Mouse (Mus musculus): ENCODE data around the gene Rpl37a. TPM values are rescaled to one million over a fixed set of nuclear protein-coding genes. Genes with fewer than 3 reads are reported as not detected.
A peak's percentile ranks its signal among the peaks of the same experiment; 100 is the strongest.

The Rpl37a gene
- polyA plus RNA-seq, 1 experiment = 1,149 TPM

DNA sequence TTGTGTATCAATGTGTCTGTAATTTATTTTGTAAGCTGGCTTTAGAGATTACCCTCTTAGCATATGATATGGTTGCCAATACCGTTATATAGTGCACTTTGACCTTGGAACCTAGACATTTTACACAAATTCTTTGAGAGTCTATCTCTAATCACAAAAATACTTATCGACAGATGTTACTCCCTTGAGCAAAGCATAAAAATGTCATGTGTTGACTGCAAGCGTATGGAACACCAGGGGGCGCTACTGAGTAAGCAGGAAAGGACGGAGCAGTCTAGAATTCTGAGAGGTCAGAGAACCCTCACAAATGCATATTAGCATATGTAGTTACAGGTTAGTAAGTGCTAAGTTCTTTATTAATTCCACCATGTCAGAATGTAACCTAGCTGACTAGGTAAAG, 5.8 kb downstream of the Rpl37a start:
- TF ChIP-seq CTCF (IDR thresholded peaks at IDR 0.05; ENCODE audit: borderline replicate concordance, extremely low read depth, insufficient read depth, insufficient read length) (peak; percentile 85), POLR2A (IDR thresholded peaks at IDR 0.05; ENCODE audit: borderline replicate concordance, extremely low read depth, insufficient read depth, insufficient read length, poor library complexity, severe bottlenecking) (no peak)
- peak; percentile 87 for DNase-seq (ENCODE audit: low read depth)

DNA sequence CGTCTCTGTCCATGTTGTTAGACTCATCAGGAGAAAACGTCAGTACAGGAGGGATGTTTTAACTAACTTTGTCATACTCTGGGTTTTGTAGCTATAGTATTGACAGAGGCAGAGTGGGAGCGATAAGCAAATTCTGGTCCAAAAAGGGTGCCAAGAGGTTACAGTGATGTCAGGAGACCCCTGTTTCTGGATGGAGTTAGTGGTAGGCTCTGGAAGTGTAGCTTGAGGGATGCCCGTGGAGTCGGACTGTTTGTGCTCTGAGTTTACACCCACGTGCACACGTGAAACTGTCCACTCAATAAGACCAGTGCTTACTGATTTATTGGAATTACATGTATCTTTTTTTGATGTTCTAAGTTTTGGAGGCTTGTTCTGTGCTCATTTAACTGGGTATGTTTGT, 6.5 kb downstream of the Rpl37a start:
- DNase-seq (ENCODE audit: low read depth) = no peak
- TF ChIP-seq CTCF (IDR thresholded peaks at IDR 0.05; ENCODE audit: borderline replicate concordance, extremely low read depth, insufficient read depth, insufficient read length) (no peak), POLR2A (IDR thresholded peaks at IDR 0.05; ENCODE audit: borderline replicate concordance, extremely low read depth, insufficient read depth, insufficient read length, poor library complexity, severe bottlenecking) (no peak)

DNA sequence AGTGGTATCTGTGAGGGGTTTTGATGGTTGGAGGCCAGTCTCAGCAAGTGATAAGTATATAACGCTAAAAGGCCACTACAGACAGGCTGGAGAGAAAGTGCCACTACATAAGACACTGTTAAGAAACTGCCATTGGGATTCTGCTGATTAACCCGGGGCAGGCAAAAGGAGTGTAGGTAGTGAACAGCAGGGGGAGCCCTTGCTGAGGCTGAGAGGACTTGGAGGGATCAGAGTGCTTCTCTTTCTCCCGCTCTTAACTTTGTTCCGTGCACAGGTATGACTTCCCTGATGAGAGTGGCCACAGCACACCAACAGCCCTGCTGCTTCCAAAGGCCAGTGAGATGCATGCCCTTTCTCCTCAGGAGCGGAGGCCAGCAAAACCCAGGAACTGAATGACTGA, 7.8 kb downstream of the Rpl37a start:
- peak; percentile 84 for DNase-seq (ENCODE audit: low read depth)
- no peak for TF ChIP-seq POLR2A (IDR thresholded peaks at IDR 0.05; ENCODE audit: borderline replicate concordance, extremely low read depth, insufficient read depth, insufficient read length, poor library complexity, severe bottlenecking)
- TF ChIP-seq CTCF (IDR thresholded peaks at IDR 0.05; ENCODE audit: borderline replicate concordance, extremely low read depth, insufficient read depth, insufficient read length) = peak; percentile 84

DNA sequence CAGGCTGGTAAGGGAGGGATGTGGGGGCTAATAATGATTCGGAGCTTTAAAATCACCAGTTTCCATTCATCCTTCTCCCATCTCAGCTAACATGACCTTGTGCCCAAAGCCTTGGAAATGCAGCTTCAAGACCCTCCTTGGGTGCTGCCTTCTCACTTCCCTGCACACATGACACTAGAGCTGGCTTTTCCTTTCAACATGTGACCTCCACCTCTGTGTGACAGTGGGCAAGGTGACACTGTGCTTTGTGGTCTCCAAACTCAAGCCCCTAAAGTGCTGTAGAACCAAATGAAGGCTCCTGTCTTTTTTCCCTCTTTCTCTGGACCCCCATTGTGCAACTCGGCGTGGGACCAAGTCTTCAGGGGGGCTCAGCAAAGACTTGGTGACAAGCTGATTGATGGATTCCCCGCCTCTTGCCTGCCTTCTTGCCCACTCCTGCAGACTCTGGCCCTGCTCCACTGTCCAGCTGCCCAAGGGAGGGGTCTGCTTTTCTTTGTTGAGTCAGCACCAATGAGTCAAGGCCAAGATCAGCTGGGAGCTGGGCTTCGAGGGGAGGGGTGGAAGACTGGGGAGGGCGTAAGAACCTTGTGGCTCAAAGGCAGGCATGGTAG, 9.1 kb downstream of the Rpl37a start:
- peak; percentile 65 for DNase-seq (ENCODE audit: low read depth)
- no peak for TF ChIP-seq CTCF (IDR thresholded peaks at IDR 0.05; ENCODE audit: borderline replicate concordance, extremely low read depth, insufficient read depth, insufficient read length)
- TF ChIP-seq POLR2A (IDR thresholded peaks at IDR 0.05; ENCODE audit: borderline replicate concordance, extremely low read depth, insufficient read depth, insufficient read length, poor library complexity, severe bottlenecking) = no peak

DNA sequence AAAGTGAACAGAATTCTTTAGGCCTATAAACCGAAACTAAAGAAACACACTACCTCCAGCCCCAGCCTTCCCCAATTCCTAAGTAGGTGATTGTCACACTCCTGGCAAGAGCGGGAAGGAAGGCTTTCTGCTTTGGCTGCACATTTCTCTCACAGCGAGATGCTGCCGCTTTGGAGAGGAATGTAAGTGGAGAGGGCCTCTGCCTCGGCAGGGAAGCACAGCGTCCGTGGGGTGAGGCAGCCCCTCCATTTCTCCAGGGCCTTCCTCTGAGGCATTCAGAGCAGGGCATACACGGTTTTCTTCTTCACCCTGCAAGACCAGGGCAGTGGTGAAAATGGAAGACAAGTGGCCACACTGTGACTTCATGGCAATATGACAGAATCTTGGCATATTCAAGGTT, 11.6 kb downstream of the Rpl37a start:
- DNase-seq (ENCODE audit: low read depth) = no peak
- TF ChIP-seq POLR2A (IDR thresholded peaks at IDR 0.05; ENCODE audit: borderline replicate concordance, extremely low read depth, insufficient read depth, insufficient read length, poor library complexity, severe bottlenecking) = no peak

DNA sequence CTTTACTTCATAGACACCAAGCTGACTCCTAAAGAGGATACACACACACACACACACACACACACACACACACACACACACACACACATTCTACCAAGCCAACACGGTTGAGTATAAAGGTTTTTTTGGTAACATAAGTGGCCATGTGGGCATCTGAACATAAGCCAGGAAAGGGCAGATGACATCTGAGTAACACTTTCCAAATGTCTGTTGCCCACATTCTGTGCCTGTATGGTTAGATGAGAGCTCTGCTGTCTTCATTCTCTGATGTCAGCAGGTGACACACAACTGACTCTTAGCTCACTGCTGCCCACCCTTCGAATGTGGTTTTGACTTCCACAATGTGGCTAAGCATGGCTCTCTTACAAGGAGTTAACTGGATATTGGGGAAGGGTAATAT, 13.3 kb downstream of the Rpl37a start:
- TF ChIP-seq POLR2A (IDR thresholded peaks at IDR 0.05; ENCODE audit: borderline replicate concordance, extremely low read depth, insufficient read depth, insufficient read length, poor library complexity, severe bottlenecking) (no peak), CTCF (IDR thresholded peaks at IDR 0.05; ENCODE audit: borderline replicate concordance, extremely low read depth, insufficient read depth, insufficient read length) (no peak)
- DNase-seq (ENCODE audit: low read depth) = no peak

DNA sequence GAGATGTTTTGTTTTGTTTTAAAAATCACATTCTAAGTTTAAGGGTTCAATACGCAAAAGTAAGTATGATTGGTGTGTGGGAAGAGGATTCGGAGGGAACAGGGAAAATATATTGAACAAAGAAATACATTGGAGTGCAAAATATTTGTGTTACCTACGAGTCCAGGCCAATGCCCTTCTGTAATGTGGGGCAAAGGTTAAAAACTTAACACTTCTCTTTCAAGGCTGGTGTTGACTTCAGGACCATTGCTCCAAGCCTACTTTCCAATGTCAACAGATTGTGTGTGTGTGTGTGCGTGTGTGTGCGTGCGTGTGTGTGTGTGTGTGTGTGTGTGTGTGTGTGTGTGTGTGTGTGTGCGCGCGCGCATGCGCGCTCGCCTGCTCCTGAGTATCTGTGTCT, 14.9 kb downstream of the Rpl37a start:
- TF ChIP-seq CTCF (IDR thresholded peaks at IDR 0.05; ENCODE audit: borderline replicate concordance, extremely low read depth, insufficient read depth, insufficient read length) (no peak), POLR2A (IDR thresholded peaks at IDR 0.05; ENCODE audit: borderline replicate concordance, extremely low read depth, insufficient read depth, insufficient read length, poor library complexity, severe bottlenecking) (no peak)
- no peak for DNase-seq (ENCODE audit: low read depth)

DNA sequence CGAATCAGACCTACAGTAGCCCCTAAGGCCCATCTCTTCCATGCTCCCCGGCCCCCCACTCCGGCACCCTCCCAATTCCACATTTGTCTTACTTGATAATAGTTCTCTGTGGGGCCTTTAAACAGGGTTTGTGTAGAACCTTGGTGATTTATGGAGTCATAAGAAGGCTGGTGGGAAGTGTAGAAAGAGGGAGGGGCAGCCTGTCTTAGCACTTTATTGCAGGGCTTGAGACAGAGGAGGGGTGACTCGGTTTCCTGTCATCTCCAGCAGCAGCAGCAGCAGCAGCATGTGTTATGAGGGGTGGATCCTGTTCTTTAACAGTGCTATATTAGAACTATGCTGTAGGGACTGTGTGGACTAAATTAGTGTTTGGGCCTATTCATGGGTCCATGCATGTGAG, 17.7 kb downstream of the Rpl37a start:
- no peak for DNase-seq (ENCODE audit: low read depth)
- TF ChIP-seq POLR2A (IDR thresholded peaks at IDR 0.05; ENCODE audit: borderline replicate concordance, extremely low read depth, insufficient read depth, insufficient read length, poor library complexity, severe bottlenecking) (no peak), CTCF (IDR thresholded peaks at IDR 0.05; ENCODE audit: borderline replicate concordance, extremely low read depth, insufficient read depth, insufficient read length) (no peak)

DNA sequence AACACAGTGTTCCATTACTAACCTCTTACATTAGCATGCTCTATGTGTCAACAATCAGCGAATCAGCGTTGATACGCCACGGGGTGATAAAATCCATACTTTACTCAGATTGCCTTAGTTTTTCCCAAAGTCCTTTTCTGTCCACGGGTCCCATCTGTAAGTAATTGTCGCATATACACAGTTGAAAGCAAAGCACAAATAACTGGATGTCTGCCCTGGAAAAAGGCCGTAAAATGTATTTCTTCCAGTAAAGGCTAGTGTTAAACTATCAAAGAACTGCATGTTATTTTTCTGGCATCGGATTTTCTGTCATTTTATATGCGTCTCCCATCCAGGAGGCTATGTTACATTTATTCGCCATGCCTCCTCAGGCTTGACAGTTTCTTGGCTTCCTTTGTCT, 19.0 kb downstream of the Rpl37a start:
- TF ChIP-seq POLR2A (IDR thresholded peaks at IDR 0.05; ENCODE audit: borderline replicate concordance, extremely low read depth, insufficient read depth, insufficient read length, poor library complexity, severe bottlenecking) = no peak
- no peak for TF ChIP-seq CTCF (IDR thresholded peaks at IDR 0.05; ENCODE audit: borderline replicate concordance, extremely low read depth, insufficient read depth, insufficient read length)
- DNase-seq (ENCODE audit: low read depth) = no peak

DNA sequence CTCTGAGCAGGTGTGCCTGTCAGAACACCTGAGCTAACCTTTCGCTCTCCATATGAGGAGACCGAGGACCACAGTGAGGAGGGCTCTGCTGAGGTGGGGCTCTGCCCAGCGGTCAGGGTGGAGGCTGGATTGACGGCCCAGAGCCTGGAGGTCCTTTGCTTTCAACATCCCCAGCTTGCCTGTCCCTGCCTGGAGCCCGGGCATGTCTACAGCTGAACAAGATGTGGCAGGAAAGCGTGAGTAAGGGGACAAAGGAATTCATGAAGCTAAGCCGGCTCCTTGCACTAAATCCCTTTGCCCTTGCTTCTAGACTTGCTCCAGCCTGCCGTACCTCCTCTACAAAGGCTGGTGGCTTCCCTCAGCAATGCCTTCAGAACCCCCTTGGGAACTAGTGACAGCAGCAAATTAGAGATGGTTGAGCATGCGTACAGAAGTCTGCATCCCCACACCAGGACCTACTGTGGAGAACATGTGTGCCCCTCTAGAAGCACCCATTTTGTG, 22.2 kb downstream of the Rpl37a start:
- TF ChIP-seq CTCF (IDR thresholded peaks at IDR 0.05; ENCODE audit: borderline replicate concordance, extremely low read depth, insufficient read depth, insufficient read length) (no peak), POLR2A (IDR thresholded peaks at IDR 0.05; ENCODE audit: borderline replicate concordance, extremely low read depth, insufficient read depth, insufficient read length, poor library complexity, severe bottlenecking) (no peak)
- no peak for DNase-seq (ENCODE audit: low read depth)

DNA sequence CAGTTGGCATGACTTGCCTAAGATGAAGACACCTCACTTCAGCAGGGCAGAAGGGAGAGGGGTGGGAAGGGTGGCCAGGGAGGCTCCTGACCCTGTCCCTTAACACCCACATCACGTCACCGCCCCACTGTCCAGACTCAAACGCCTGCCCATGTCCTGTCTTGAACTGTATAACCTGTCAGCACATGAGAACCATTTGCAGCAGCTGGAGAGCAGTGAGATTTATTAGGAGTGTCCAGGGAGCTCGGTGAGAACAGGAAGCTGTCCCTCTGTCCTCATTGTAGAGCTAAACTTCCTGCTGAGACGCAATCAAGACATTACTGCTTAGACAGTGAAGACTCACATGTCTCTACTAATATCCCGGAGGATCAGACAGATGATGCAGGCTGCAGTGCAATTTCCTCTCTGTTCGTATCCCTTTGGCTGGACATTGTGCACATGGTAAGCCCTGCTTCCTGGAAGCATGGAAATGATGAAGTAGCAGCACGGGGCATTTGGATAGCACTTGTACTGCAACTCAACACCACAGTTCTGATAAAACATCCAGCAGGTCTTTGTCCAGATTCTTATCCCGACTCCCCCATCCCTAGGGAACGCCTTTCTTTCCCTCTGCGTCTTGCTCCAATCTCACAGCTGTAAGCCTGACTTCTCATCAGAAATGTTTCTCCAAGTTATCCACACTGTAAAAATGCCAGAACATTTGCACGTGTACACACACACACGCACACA, 25.5 kb downstream of the Rpl37a start:
- DNase-seq (ENCODE audit: low read depth) = no peak
- TF ChIP-seq POLR2A (IDR thresholded peaks at IDR 0.05; ENCODE audit: borderline replicate concordance, extremely low read depth, insufficient read depth, insufficient read length, poor library complexity, severe bottlenecking) = no peak
- no peak for TF ChIP-seq CTCF (IDR thresholded peaks at IDR 0.05; ENCODE audit: borderline replicate concordance, extremely low read depth, insufficient read depth, insufficient read length)
